Mouse (Mus musculus) liver, adult 2 months (tissue): ENCODE data around the gene Casc3.

Experiments
- CTCF ChIP-seq: fragments of 200-500 bp; IDR thresholded peaks from 2 replicates; pipeline ENCODE4 v1.5.1; 2011; ENCODE audit warnings: low read depth, low read length, control low read depth
- POLR2A ChIP-seq: fragments of 200-500 bp; IDR thresholded peaks from 2 replicates; pipeline ENCODE4 v1.6.1; 2011; ENCODE audit warnings: low read length, control low read depth; ENCODE audit not compliant: insufficient read depth; ENCODE audit errors: extremely low read depth

- no peak for TF ChIP-seq CTCF
- TF ChIP-seq POLR2A, result no peak
These were observed 22.0 kb upstream of the Casc3 start for GRCm38 (mm10) chr11:98782651-98783235.
